Mouse (Mus musculus) testis, adult 2 months (tissue): ENCODE data around the gene Nkx6-1. TPM values are rescaled to one million over a fixed set of nuclear protein-coding genes. Genes with fewer than 3 reads are reported as not detected.

Experiments used
- H3K27ac ChIP-seq: fragments of 200-500 bp; 2 replicates; pipeline ENCODE4 v1.5.1; 2012; ENCODE audit warnings: low read depth, low read length; ENCODE audit not compliant: control insufficient read depth, insufficient read depth
- H3K27me3 ChIP-seq: fragments of 200-500 bp; 2 replicates; pipeline ENCODE4 v1.6.1; 2012; ENCODE audit warnings: mild to moderate bottlenecking, low read length, moderate library complexity; ENCODE audit not compliant: control insufficient read depth, insufficient read depth
- H3K36me3 ChIP-seq: fragments of 200-500 bp; 2 replicates; pipeline ENCODE4 v1.6.1; 2012; ENCODE audit warnings: mild to moderate bottlenecking, low read length; ENCODE audit not compliant: control insufficient read depth, insufficient read depth
- H3K4me1 ChIP-seq: fragments of 200-500 bp; 2 replicates; pipeline ENCODE4 v1.6.1; 2012; ENCODE audit warnings: low read length; ENCODE audit not compliant: control insufficient read depth, insufficient read depth
- H3K4me3 ChIP-seq: fragments of 200-500 bp; 2 replicates; pipeline ENCODE4 v1.5.1; 2012; ENCODE audit warnings: low read depth, mild to moderate bottlenecking, low read length, moderate library complexity, mixed read lengths; ENCODE audit not compliant: control insufficient read depth
- CTCF ChIP-seq: fragments of 200-500 bp; IDR thresholded peaks from 2 replicates; pipeline ENCODE4 v1.5.1; 2012; ENCODE audit warnings: low read depth, mild to moderate bottlenecking, inconsistent platforms, low read length, moderate library complexity; ENCODE audit not compliant: control insufficient read depth, insufficient read depth, insufficient replicate concordance
- POLR2A ChIP-seq: fragments of 200-500 bp; IDR thresholded peaks from 2 replicates; pipeline ENCODE4 v1.6.1; 2012; ENCODE audit warnings: low read depth, mild to moderate bottlenecking, inconsistent platforms, low read length, moderate library complexity; ENCODE audit not compliant: control insufficient read depth
- polyA plus RNA-seq: library from polyadenylated mRNA; depleted of rRNA; stranded (reverse); fragments of >200 nt; gene quantifications from 2 replicates; pipeline ENCODE4 v1.2.3, GENCODE M21; 2012

Gene Nkx6-1
- polyA plus RNA-seq, 1 experiment: 0.59 TPM

GRCm38 (mm10) chr5:101664423-101664921, 324 bp downstream of the Nkx6-1 start:
- Histone ChIP-seq H3K27ac (no peak overlapping the region), H3K4me1 (peaks cover 36% of the 10 kb centered on the region), H3K36me3 (no peaks in the 10 kb centered on the region), H3K4me3 (peak overlapping the region; percentile 56), H3K27me3 (peaks cover 33% of the 10 kb centered on the region)
- TF ChIP-seq CTCF: no peak
- TF ChIP-seq POLR2A: no peak

DNA sequence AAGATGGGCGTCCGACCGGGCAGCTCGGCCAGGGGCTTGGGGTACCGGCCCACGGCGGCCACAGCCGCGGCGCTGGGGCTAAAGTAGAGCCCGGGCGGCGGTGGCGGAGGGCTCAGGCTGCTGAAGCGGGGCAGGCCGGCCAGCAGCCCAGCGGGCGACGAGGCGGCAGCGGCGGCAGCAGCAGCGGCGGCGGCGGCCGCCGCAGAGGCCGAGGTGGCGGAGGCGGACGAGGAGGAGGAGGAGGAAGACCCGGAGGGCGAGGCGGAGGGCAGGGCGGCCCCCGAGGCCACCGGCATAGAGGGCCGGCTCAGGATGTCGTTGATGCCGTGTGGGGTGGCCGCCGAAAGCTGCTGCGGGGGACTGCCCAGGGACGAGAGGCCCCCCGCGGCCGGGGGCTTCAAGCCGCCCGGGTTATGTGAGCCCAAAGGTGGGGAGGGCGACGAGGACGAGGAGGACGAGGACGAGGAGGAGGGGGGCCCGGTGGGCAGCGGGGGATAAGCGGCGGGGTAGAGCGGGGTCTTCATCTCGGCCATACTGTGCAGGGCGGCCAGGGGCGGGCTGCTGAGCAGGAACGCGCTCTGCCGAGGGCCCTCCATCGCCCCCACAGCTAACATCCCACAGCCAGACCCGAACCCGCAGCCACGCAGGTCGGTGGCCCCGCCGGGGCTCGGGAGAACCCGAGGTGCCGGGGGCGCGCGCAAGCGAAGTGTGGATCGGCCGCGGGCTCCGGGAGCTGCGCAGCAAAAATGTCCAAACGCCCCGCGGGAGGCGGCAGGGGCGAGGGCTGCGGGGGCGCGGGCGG, 974 bp downstream of the Nkx6-1 start:
- peaks cover 40% of the 10 kb centered on the region for H3K4me1 ChIP-seq
- TF ChIP-seq CTCF (no peak), POLR2A (no peak)
- no peak overlapping the region for H3K27ac ChIP-seq

DNA sequence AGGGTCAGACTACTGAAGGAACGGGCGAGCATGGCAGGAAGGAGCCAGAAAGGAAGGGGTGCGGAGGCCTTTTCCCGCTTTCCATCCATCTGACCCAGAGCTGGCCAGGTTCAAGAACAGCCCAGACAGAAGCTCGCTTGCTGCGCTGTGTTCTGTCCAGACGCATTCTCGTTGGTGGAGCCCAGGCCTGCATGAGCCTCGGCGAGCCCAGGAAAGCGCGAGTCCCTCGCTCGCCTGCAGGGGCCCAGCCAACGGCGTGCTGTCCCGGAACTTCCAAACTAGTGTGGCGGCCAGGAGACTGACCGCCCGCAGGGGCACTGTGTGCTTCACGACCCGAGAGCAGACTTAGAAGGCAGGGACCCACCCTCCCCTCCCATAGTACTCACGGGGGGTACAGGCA, 1.6 kb downstream of the Nkx6-1 start:
- Histone ChIP-seq H3K27ac (no peak overlapping the region), H3K36me3 (no peaks in the 10 kb centered on the region), H3K4me3 (peak overlapping the region; percentile 43), H3K27me3 (peaks cover 39% of the 10 kb centered on the region), H3K4me1 (peaks cover 41% of the 10 kb centered on the region)
- peak; percentile 25; the same call in 1 of the 2 replicates for TF ChIP-seq CTCF
- no peak for TF ChIP-seq POLR2A

More for the DNA sequence above, 974 bp downstream of the Nkx6-1 start:
- no peaks in the 10 kb centered on the region for H3K36me3 ChIP-seq
- H3K4me3 ChIP-seq: peak overlapping the region; percentile 56
- H3K27me3 ChIP-seq: peaks cover 36% of the 10 kb centered on the region

GRCm38 (mm10) chr5:101662485-101662884, 2.3 kb downstream of the Nkx6-1 start:
- Histone ChIP-seq H3K4me1 (peaks cover 39% of the 10 kb centered on the region), H3K4me3 (no peak overlapping the region), H3K36me3 (no peaks in the 10 kb centered on the region)

GRCm38 (mm10) chr5:101661561-101662211, 3.1 kb downstream of the Nkx6-1 start:
- no peak for TF ChIP-seq POLR2A
- Histone ChIP-seq H3K27ac (no peak overlapping the region), H3K4me3 (no peak overlapping the region), H3K4me1 (peaks cover 36% of the 10 kb centered on the region), H3K36me3 (no peaks in the 10 kb centered on the region), H3K27me3 (peaks cover 36% of the 10 kb centered on the region)

More at GRCm38 (mm10) chr5:101662485-101662884, 2.3 kb downstream of the Nkx6-1 start:
- Histone ChIP-seq H3K27ac (no peak overlapping the region), H3K27me3 (peaks cover 39% of the 10 kb centered on the region)
- TF ChIP-seq POLR2A (no peak), CTCF (no peak)

GRCm38 (mm10) chr5:101660666-101661065, 4.1 kb downstream of the Nkx6-1 start:
- H3K27ac ChIP-seq: no peak overlapping the region
- TF ChIP-seq POLR2A (no peak), CTCF (no peak)
- H3K36me3 ChIP-seq: no peaks in the 10 kb centered on the region
- peaks cover 31% of the 10 kb centered on the region for H3K27me3 ChIP-seq
- H3K4me1 ChIP-seq: peaks cover 33% of the 10 kb centered on the region
- no peak overlapping the region for H3K4me3 ChIP-seq

- Histone ChIP-seq H3K27ac (no peak overlapping the region), H3K36me3 (no peaks in the 10 kb centered on the region), H3K27me3 (peaks cover 31% of the 10 kb centered on the region), H3K4me3 (peak overlapping the region; percentile 47), H3K4me1 (peaks cover 27% of the 10 kb centered on the region)
- no peak for TF ChIP-seq POLR2A
- no peak for TF ChIP-seq CTCF
Measured at GRCm38 (mm10) chr5:101659411-101659971, 5.3 kb downstream of the Nkx6-1 start.
